ENCODE assay signal across 8 mouse cellular contexts in genomic region chr4:71332018-71332417, GRCm38 (mm10).
DNase-seq lines count a peak whose midpoint lies in the region; ATAC-seq lines count a peak whose summit lies in the region.

No protein-coding gene starts in this region.

- no peak for ATAC-seq in hindbrain, embryonic 16.5 days
- 0 out of 2 replicates have a peak, but pooled peaks have one; percentile 47 for ATAC-seq in megakaryocyte, adult 5-6 weeks (ENCODE audit: poor library complexity, severe bottlenecking)
- ATAC-seq in neural tube, embryonic 15.5 days (ENCODE audit: low FRiP score): no peak

- no peaks in the 10 kb centered on the region for H3K36me3 ChIP-seq in hindbrain, embryonic 10.5 days
- no peaks in the 10 kb centered on the region for H3K36me3 ChIP-seq in hindbrain, embryonic 16.5 days (ENCODE audit: control insufficient read depth, insufficient read depth, low read length)
- no peaks in the 10 kb centered on the region for H3K36me3 ChIP-seq in neural tube, embryonic 15.5 days

- no peak overlapping the region for H3K27ac ChIP-seq in hindbrain, embryonic 10.5 days
- H3K27ac ChIP-seq in hindbrain, embryonic 16.5 days (ENCODE audit: low read depth, low read length): no peak overlapping the region
- no peak overlapping the region for H3K27ac ChIP-seq in neural tube, embryonic 15.5 days (replicated peaks)

- H3K9ac ChIP-seq in hindbrain, embryonic 16.5 days (ENCODE audit: low read depth, low read length): no peak overlapping the region
- H3K9ac ChIP-seq in neural tube, embryonic 15.5 days (replicated peaks): no peak overlapping the region

- no peaks in the 10 kb centered on the region for H3K27me3 ChIP-seq in hindbrain, embryonic 10.5 days (ENCODE audit: insufficient read depth, poor library complexity, severe bottlenecking)
- no peaks in the 10 kb centered on the region for H3K27me3 ChIP-seq in hindbrain, embryonic 16.5 days (replicated peaks; ENCODE audit: control insufficient read depth, insufficient read depth, low read length)
- no peaks in the 10 kb centered on the region for H3K27me3 ChIP-seq in neural tube, embryonic 15.5 days (replicated peaks)

- 83% methylated on average over 4 of the region's 4 CpGs for WGBS in hindbrain, embryonic 10.5 days
- 76% methylated on average over 4 of the region's 4 CpGs for WGBS in hindbrain, embryonic 16.5 days
- whole genome bisulfite sequencing in neural tube, embryonic 15.5 days: 82% methylated on average over 4 of the region's 4 CpGs

- H3K9me3 ChIP-seq in hindbrain, embryonic 10.5 days: no peaks in the 10 kb centered on the region
- H3K9me3 ChIP-seq in hindbrain, embryonic 16.5 days (ENCODE audit: control insufficient read depth, low read length): no peaks in the 10 kb centered on the region
- no peaks in the 10 kb centered on the region for H3K9me3 ChIP-seq in neural tube, embryonic 15.5 days (replicated peaks)

- peak; percentile 15 for DNase-seq in hindbrain, embryonic 10.5 days (ENCODE audit: low spot score)
- peak; percentile 5 for DNase-seq in thymus, postnatal 14 days
- DNase-seq in thymus, adult 18-20 months: no peak
- DNase-seq in embryo, embryonic 11.5 days (ENCODE audit: low read depth, low spot score): peak; percentile 7
- no peak for DNase-seq in ovary, postnatal 10 days (ENCODE audit: low spot score)

- H3K4me2 ChIP-seq in hindbrain, embryonic 16.5 days (ENCODE audit: low read length): no peak overlapping the region
- no peak overlapping the region for H3K4me2 ChIP-seq in neural tube, embryonic 15.5 days

- no peak overlapping the region for H3K4me3 ChIP-seq in hindbrain, embryonic 10.5 days
- no peak overlapping the region for H3K4me3 ChIP-seq in hindbrain, embryonic 16.5 days (ENCODE audit: low read length)
- H3K4me3 ChIP-seq in neural tube, embryonic 15.5 days (replicated peaks): no peak overlapping the region

- H3K4me1 ChIP-seq in hindbrain, embryonic 10.5 days (replicated peaks): no peaks in the 10 kb centered on the region
- H3K4me1 ChIP-seq in hindbrain, embryonic 16.5 days (ENCODE audit: control insufficient read depth, insufficient read depth, low read depth, low read length): no peaks in the 10 kb centered on the region
- no peaks in the 10 kb centered on the region for H3K4me1 ChIP-seq in neural tube, embryonic 15.5 days

Comparison
In these comparisons a context has a peak if more than half of its experiments do, and no peak if none do; other contexts are left out.
1. DNase-seq: peak in hindbrain, embryonic 10.5 days (single experiment), thymus, postnatal 14 days (single experiment) and embryo, embryonic 11.5 days (single experiment); none in thymus, adult 18-20 months (0 of 2) and ovary, postnatal 10 days (single experiment).